Mouse (Mus musculus): Measurements from ENCODE around the gene Mrtfb. TPM values are rescaled to one million over a fixed set of nuclear protein-coding genes. Genes with fewer than 3 reads are reported as not detected.

The Mrtfb gene
- polyA plus RNA-seq, 1 experiment: 8.5 TPM

DNA sequence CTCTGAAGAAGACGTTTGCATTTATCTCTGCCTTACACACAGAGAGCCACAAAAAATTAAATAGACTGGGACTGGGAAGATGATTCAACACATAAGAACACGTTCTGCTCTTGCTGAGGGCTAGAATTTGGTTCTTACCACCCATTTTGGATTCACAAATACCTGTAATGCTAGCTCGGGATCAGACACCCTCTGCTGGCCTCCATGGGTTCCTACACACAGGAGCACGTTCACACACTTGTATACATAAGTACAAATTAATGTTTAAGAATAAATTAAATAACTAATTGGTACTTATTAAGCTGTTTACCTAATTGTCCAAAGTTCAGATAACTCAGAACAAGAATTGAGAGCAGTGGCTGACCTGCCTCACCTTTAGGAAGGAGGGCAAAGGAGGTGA, 155.2 kb downstream of the Mrtfb start:
- no peak overlapping the region for H3K4me3 ChIP-seq (ENCODE audit: low read depth, low read length)
- no peak for TF ChIP-seq POLR2A (IDR thresholded peaks at IDR 0.05; ENCODE audit: low read depth, low read length)
- TF ChIP-seq CTCF (IDR thresholded peaks at IDR 0.05; ENCODE audit: extremely low read depth, insufficient read length, insufficient replicate concordance, low read depth, low read length): no peak
- no peaks in the 10 kb centered on the region for H3K27me3 ChIP-seq (ENCODE audit: control insufficient read depth, insufficient read depth, low read length)
- no peak overlapping the region for H3K27ac ChIP-seq (ENCODE audit: insufficient read depth, low read depth, low read length)
- peaks cover 42% of the 10 kb centered on the region for H3K36me3 ChIP-seq (ENCODE audit: control insufficient read depth, insufficient read depth, low read length)
- 95% methylated on average over 4 of the region's 4 CpGs for WGBS
- no peaks in the 10 kb centered on the region; the same call in 1 of the 2 replicates for H3K4me1 ChIP-seq (ENCODE audit: control insufficient read depth, insufficient read depth, insufficient read length, low read length)

GRCm38 (mm10) chr16:13414566-13414965, 158.3 kb downstream of the Mrtfb start:
- 87% methylated on average over 7 of the region's 7 CpGs for WGBS

DNA sequence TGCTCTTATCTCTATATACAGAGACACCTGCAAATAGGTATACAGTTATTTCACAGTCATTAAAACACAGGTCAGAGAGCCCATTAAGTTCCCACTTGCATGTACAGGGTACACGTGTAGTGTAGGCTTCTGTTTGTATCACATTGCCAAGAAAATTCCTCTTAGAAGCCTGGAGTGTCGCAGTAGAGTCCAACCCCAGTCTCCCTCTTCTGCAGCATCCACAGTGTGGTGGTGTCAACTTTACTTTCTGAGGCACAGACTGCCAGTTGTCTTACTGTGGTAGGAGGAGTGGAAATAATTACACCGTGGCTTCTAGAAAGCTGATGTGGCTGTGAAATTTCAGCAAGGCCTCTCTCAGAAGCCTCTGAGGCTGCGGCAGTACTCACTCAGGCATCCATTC, 158.7 kb downstream of the Mrtfb start:
- no peaks in the 10 kb centered on the region; the same call in 1 of the 2 replicates for H3K4me1 ChIP-seq (ENCODE audit: control insufficient read depth, insufficient read depth, insufficient read length, low read length)
- no peaks in the 10 kb centered on the region for H3K27me3 ChIP-seq (ENCODE audit: control insufficient read depth, insufficient read depth, low read length)
- peaks cover 30% of the 10 kb centered on the region for H3K36me3 ChIP-seq (ENCODE audit: control insufficient read depth, insufficient read depth, low read length)
- TF ChIP-seq CTCF (IDR thresholded peaks at IDR 0.05; ENCODE audit: extremely low read depth, insufficient read length, insufficient replicate concordance, low read depth, low read length) (no peak), POLR2A (IDR thresholded peaks at IDR 0.05; ENCODE audit: low read depth, low read length) (no peak)
- no peak overlapping the region for H3K27ac ChIP-seq (ENCODE audit: insufficient read depth, low read depth, low read length)
- 85% methylated on average over 4 of the region's 4 CpGs for WGBS
- no peak overlapping the region for H3K4me3 ChIP-seq (ENCODE audit: low read depth, low read length)

More at GRCm38 (mm10) chr16:13414566-13414965, 158.3 kb downstream of the Mrtfb start:
- H3K27me3 ChIP-seq (ENCODE audit: control insufficient read depth, insufficient read depth, low read length): no peaks in the 10 kb centered on the region
- H3K27ac ChIP-seq (ENCODE audit: insufficient read depth, low read depth, low read length): no peak overlapping the region
- no peak overlapping the region for H3K4me3 ChIP-seq (ENCODE audit: low read depth, low read length)
- no peak for TF ChIP-seq POLR2A (IDR thresholded peaks at IDR 0.05; ENCODE audit: low read depth, low read length)
- no peak for TF ChIP-seq CTCF (IDR thresholded peaks at IDR 0.05; ENCODE audit: extremely low read depth, insufficient read length, insufficient replicate concordance, low read depth, low read length)
- H3K36me3 ChIP-seq (ENCODE audit: control insufficient read depth, insufficient read depth, low read length): peaks cover 31% of the 10 kb centered on the region
- H3K4me1 ChIP-seq (ENCODE audit: control insufficient read depth, insufficient read depth, insufficient read length, low read length): no peaks in the 10 kb centered on the region; the same call in 1 of the 2 replicates

GRCm38 (mm10) chr16:13415465-13415864, 159.2 kb downstream of the Mrtfb start:
- no peaks in the 10 kb centered on the region for H3K27me3 ChIP-seq (ENCODE audit: control insufficient read depth, insufficient read depth, low read length)
- TF ChIP-seq CTCF (IDR thresholded peaks at IDR 0.05; ENCODE audit: extremely low read depth, insufficient read length, insufficient replicate concordance, low read depth, low read length) (no peak), POLR2A (IDR thresholded peaks at IDR 0.05; ENCODE audit: low read depth, low read length) (no peak)
- no peak overlapping the region for H3K27ac ChIP-seq (ENCODE audit: insufficient read depth, low read depth, low read length)
- no peaks in the 10 kb centered on the region; the same call in 1 of the 2 replicates for H3K4me1 ChIP-seq (ENCODE audit: control insufficient read depth, insufficient read depth, insufficient read length, low read length)
- no peak overlapping the region for H3K4me3 ChIP-seq (ENCODE audit: low read depth, low read length)
- H3K36me3 ChIP-seq (ENCODE audit: control insufficient read depth, insufficient read depth, low read length): peaks cover 27% of the 10 kb centered on the region
- WGBS: 95% methylated on average over 6 of the region's 6 CpGs

GRCm38 (mm10) chr16:13416465-13416864, 160.2 kb downstream of the Mrtfb start:
- H3K4me1 ChIP-seq (ENCODE audit: control insufficient read depth, insufficient read depth, insufficient read length, low read length): no peaks in the 10 kb centered on the region; the same call in 1 of the 2 replicates
- WGBS: 66% methylated on average over 10 of the region's 10 CpGs

GRCm38 (mm10) chr16:13417904-13418303, 161.6 kb downstream of the Mrtfb start:
- Histone ChIP-seq H3K36me3 (ENCODE audit: control insufficient read depth, insufficient read depth, low read length) (peaks cover 10% of the 10 kb centered on the region), H3K27ac (ENCODE audit: insufficient read depth, low read depth, low read length) (no peak overlapping the region), H3K27me3 (ENCODE audit: control insufficient read depth, insufficient read depth, low read length) (no peaks in the 10 kb centered on the region), H3K4me3 (ENCODE audit: low read depth, low read length) (no peak overlapping the region), H3K4me1 (ENCODE audit: control insufficient read depth, insufficient read depth, insufficient read length, low read length) (no peaks in the 10 kb centered on the region; the same call in 1 of the 2 replicates)
- 52% methylated on average over 5 of the region's 5 CpGs for WGBS
- TF ChIP-seq CTCF (IDR thresholded peaks at IDR 0.05; ENCODE audit: extremely low read depth, insufficient read length, insufficient replicate concordance, low read depth, low read length): no peak
- no peak for TF ChIP-seq POLR2A (IDR thresholded peaks at IDR 0.05; ENCODE audit: low read depth, low read length)

More at GRCm38 (mm10) chr16:13416465-13416864, 160.2 kb downstream of the Mrtfb start:
- peaks cover 19% of the 10 kb centered on the region for H3K36me3 ChIP-seq (ENCODE audit: control insufficient read depth, insufficient read depth, low read length)
- no peak overlapping the region for H3K27ac ChIP-seq (ENCODE audit: insufficient read depth, low read depth, low read length)
- H3K27me3 ChIP-seq (ENCODE audit: control insufficient read depth, insufficient read depth, low read length): no peaks in the 10 kb centered on the region
- no peak overlapping the region for H3K4me3 ChIP-seq (ENCODE audit: low read depth, low read length)
- no peak for TF ChIP-seq CTCF (IDR thresholded peaks at IDR 0.05; ENCODE audit: extremely low read depth, insufficient read length, insufficient replicate concordance, low read depth, low read length)
- no peak for TF ChIP-seq POLR2A (IDR thresholded peaks at IDR 0.05; ENCODE audit: low read depth, low read length)

- 59% methylated on average over 2 of the region's 2 CpGs for WGBS
- no peaks in the 10 kb centered on the region for H3K27me3 ChIP-seq (ENCODE audit: control insufficient read depth, insufficient read depth, low read length)
- no peak for TF ChIP-seq POLR2A (IDR thresholded peaks at IDR 0.05; ENCODE audit: low read depth, low read length)
These were observed 163.5 kb downstream of the Mrtfb start for GRCm38 (mm10) chr16:13419752-13420151.

More at GRCm38 (mm10) chr16:13419752-13420151, 163.5 kb downstream of the Mrtfb start:
- H3K4me1 ChIP-seq (ENCODE audit: control insufficient read depth, insufficient read depth, insufficient read length, low read length): no peaks in the 10 kb centered on the region
- no peak overlapping the region for H3K27ac ChIP-seq (ENCODE audit: insufficient read depth, low read depth, low read length)
- peaks cover 2% of the 10 kb centered on the region for H3K36me3 ChIP-seq (ENCODE audit: control insufficient read depth, insufficient read depth, low read length)
- H3K4me3 ChIP-seq (ENCODE audit: low read depth, low read length): no peak overlapping the region

All from small intestine, adult 2 months (tissue).